In genomic region chr2:72979659-72980071, GRCm38 (mm10) we compare ENCODE assay signal across 8 mouse cellular contexts. TPM values are rescaled to one million over a fixed set of nuclear protein-coding genes. Genes with fewer than 3 reads are reported as not detected.
DNase-seq lines count a peak whose midpoint lies in the region; ATAC-seq and TF ChIP-seq lines count a peak whose summit lies in the region.

No protein-coding gene starts in this region.

- H3K27me3 ChIP-seq in forebrain, embryonic 15.5 days = no peaks in the 10 kb centered on the region
- no peaks in the 10 kb centered on the region for H3K27me3 ChIP-seq in lung, embryonic 15.5 days

- H3K4me2 ChIP-seq in forebrain, embryonic 15.5 days (replicated peaks) = 0 out of 2 replicates have a peak overlapping the region, but pooled peaks have one; percentile 2
- peak overlapping the region; percentile 59 for H3K4me2 ChIP-seq in lung, embryonic 15.5 days

- peak overlapping the region; percentile 100 for H3K27ac ChIP-seq in ES-E14 (ENCODE audit: insufficient read depth, low read depth, low read length, poor library complexity, severe bottlenecking)
- peak overlapping the region; percentile 100 for H3K27ac ChIP-seq in forebrain, embryonic 15.5 days (replicated peaks)
- H3K27ac ChIP-seq in lung, embryonic 15.5 days = peak overlapping the region; percentile 100

- H3K4me3 ChIP-seq in ES-E14 (ENCODE audit: insufficient read depth in 1 of 2, low read depth in 1 of 2, low read length in 2 of 2, poor library complexity in 1 of 2, severe bottlenecking in 1 of 2) = peak overlapping the region; percentile 96 to 99
- peak overlapping the region; percentile 80 for H3K4me3 ChIP-seq in forebrain, embryonic 15.5 days
- peak overlapping the region; percentile 84 for H3K4me3 ChIP-seq in lung, embryonic 15.5 days

- peaks cover 4 to 10% of the 10 kb centered on the region in 2 experiments; a peak in 3 of 4 replicates for H3K4me1 ChIP-seq in ES-E14 (ENCODE audit: control insufficient read depth in 2 of 2, insufficient read depth in 2 of 2, low read length in 2 of 2, poor library complexity in 1 of 2)
- peaks cover 29% of the 10 kb centered on the region for H3K4me1 ChIP-seq in forebrain, embryonic 15.5 days
- H3K4me1 ChIP-seq in lung, embryonic 15.5 days = peaks cover 25% of the 10 kb centered on the region

- under 1% methylated on average over 21 of the region's 54 CpGs for WGBS in forebrain, embryonic 15.5 days
- WGBS in lung, embryonic 15.5 days = 3% methylated on average over 16 of the region's 54 CpGs

- no peaks in the 10 kb centered on the region for H3K36me3 ChIP-seq in ES-E14 (ENCODE audit: control insufficient read depth, insufficient read depth, low read length, poor library complexity, severe bottlenecking)
- H3K36me3 ChIP-seq in forebrain, embryonic 15.5 days = peaks cover 5% of the 10 kb centered on the region; the same call in 1 of the 2 replicates
- H3K36me3 ChIP-seq in lung, embryonic 15.5 days = 0 out of 2 replicates have a peak, but pooled peaks cover 2% of the 10 kb centered on the region

- intact Hi-C loops in heart, postnatal 25 days (cut with DNase I) = loop anchor here (2.0 to 10.0 kb wide), 3 partner anchors 81 to 295 kb away; partner anchors contain the start of gene Sp9

- H3K9me3 ChIP-seq in ES-E14 (ENCODE audit: control insufficient read depth, insufficient read depth, low read depth, low read length) = no peaks in the 10 kb centered on the region
- H3K9me3 ChIP-seq in forebrain, embryonic 15.5 days = no peaks in the 10 kb centered on the region
- H3K9me3 ChIP-seq in lung, embryonic 15.5 days = no peaks in the 10 kb centered on the region

- in situ Hi-C loops in ES-E14 (cut with MboI; ENCODE audit: low sequenced_read_pairs in 2 of 2, unreplicated experiment in 2 of 2) = no loop called here

- peak; percentile 56 for ATAC-seq in cerebellum, adult (ENCODE audit: insufficient number of reproducible peaks, low FRiP score, low TSS enrichment)
- peak; percentile 72 for ATAC-seq in forebrain, embryonic 15.5 days (replicated peaks)
- ATAC-seq in lung, embryonic 15.5 days (ENCODE audit: borderline replicate concordance, extremely low read depth, low FRiP score, low TSS enrichment) = peak; percentile 85

- H3K9ac ChIP-seq in ES-E14 (ENCODE audit: insufficient read depth, low read depth, low read length, poor library complexity, severe bottlenecking) = peak overlapping the region; percentile 100
- peak overlapping the region; percentile 100 for H3K9ac ChIP-seq in forebrain, embryonic 15.5 days (replicated peaks)
- peak overlapping the region; percentile 99 for H3K9ac ChIP-seq in lung, embryonic 15.5 days

- DNase-seq in ES-E14 (ENCODE audit: low read depth, low spot score) = peak; percentile 57
- peak; percentile 79 for DNase-seq in heart, postnatal 25 days (ENCODE audit: low spot score)
- peak; percentile 60 to 64 for DNase-seq in layer of hippocampus, adult 8-10 months (ENCODE audit: low spot score in 2 of 2)
- peak; percentile 88 for DNase-seq in ovary, adult 18-20 months (ENCODE audit: low spot score)
- peak; percentile 84 to 91 for DNase-seq in thymus, postnatal 36 days

TF ChIP-seq in ES-E14, 5 proteins besides CTCF, POLR2A, EP300 and RAD21:
- TF ChIP-seq CHD2 (IDR thresholded peaks at IDR 0.05; ENCODE audit: low read depth, low read length) (no peak), ZNF384 (IDR thresholded peaks at IDR 0.05; ENCODE audit: low read depth, low read length) (no peak), ZC3H11A (IDR thresholded peaks at IDR 0.05; ENCODE audit: borderline replicate concordance, low read depth, low read length) (no peak), MAFK (IDR thresholded peaks at IDR 0.05; ENCODE audit: insufficient read depth, low read depth, low read length) (no peak)

RNA-seq across cellular contexts. Expression of gene Sp3, which starts 0.6 kb away (rescaled TPM):
- 52.8 and 60.6 TPM in 2 replicates for total RNA-seq in ES-E14 (2012; rRNA removed)
- 57.6 and 61.4 TPM in 2 replicates for polyA plus RNA-seq in forebrain, embryonic 15.5 days (2015; fragmentation: Nextera tagmentation; extraction: Ambion mirVana)
- 10 to 100 TPM; 34.8 to 38.9 TPM for total RNA-seq in heart, postnatal 25 days (2021)
- total RNA-seq in layer of hippocampus, adult 8-10 months (2022) = 10 to 100 TPM; 58.5 to 74.7 (median 68.0) TPM
- 57.5 and 59.1 TPM in 2 replicates for polyA plus RNA-seq in lung, embryonic 15.5 days (2015; fragmentation: Nextera tagmentation; extraction: Ambion mirVana)

RNA-seq across cellular contexts. Expression of gene Gm11084, which starts 6.9 kb away (rescaled TPM):
- total RNA-seq in ES-E14 (2012; rRNA removed) = not detected in 2 replicates
- polyA plus RNA-seq in forebrain, embryonic 15.5 days (2015; fragmentation: Nextera tagmentation; extraction: Ambion mirVana) = not detected in 2 replicates
- total RNA-seq in heart, postnatal 25 days (2021) = not detected
- total RNA-seq in layer of hippocampus, adult 8-10 months (2022) = not detected
- not detected in 2 replicates for polyA plus RNA-seq in lung, embryonic 15.5 days (2015; fragmentation: Nextera tagmentation; extraction: Ambion mirVana)

Comparison
In these comparisons a context has a peak if more than half of its experiments do, and no peak if none do; other contexts are left out.
1. Peak in every context shown above with its lines: DNase-seq, ATAC-seq, H3K4me3 ChIP-seq and H3K27ac ChIP-seq.